Mouse (Mus musculus) embryonic facial prominence, embryonic 14.5 days (tissue): ENCODE results near the gene Rgl1. TPM values are rescaled to one million over a fixed set of nuclear protein-coding genes. Genes with fewer than 3 reads are reported as not detected.

Experiments used
- ATAC-seq: fragments of 200-750 bp; cut with Nextera tagmentation; 2 replicates; pipeline ENCODE4 v1.8.0; 2017; ENCODE audit warnings: low read depth, moderate number of reproducible peaks, moderate TSS enrichment
- DNase-seq: peaks from one replicate; pipeline ENCODE4 v3.0.0-alpha.2; 2015; ENCODE audit warnings: low spot score
- H3K27ac ChIP-seq: fragments of 300-500 bp; sonication (generic); replicated peaks from 2 replicates; pipeline ENCODE4 v1.5.1; 2014; ENCODE audit warnings: low read depth, mild to moderate bottlenecking, low read length, moderate library complexity
- H3K27me3 ChIP-seq: fragments of 300-500 bp; sonication (generic); replicated peaks from 2 replicates; pipeline ENCODE4 v1.6.1; 2014; ENCODE audit warnings: low read length; ENCODE audit not compliant: control insufficient read depth, insufficient read depth
- H3K36me3 ChIP-seq: fragments of 300-500 bp; sonication (generic); 2 replicates; pipeline ENCODE4 v1.6.1; 2014; ENCODE audit warnings: low read length, mixed read lengths; ENCODE audit not compliant: control insufficient read depth, insufficient read depth
- H3K4me1 ChIP-seq: fragments of 300-500 bp; sonication (generic); 2 replicates; pipeline ENCODE4 v1.6.1; 2014; ENCODE audit warnings: antibody characterized with exemption, low read length; ENCODE audit not compliant: control insufficient read depth, insufficient read depth
- H3K4me2 ChIP-seq: fragments of 300-500 bp; sonication (generic); 2 replicates; pipeline ENCODE4 v1.6.1; 2014; ENCODE audit warnings: low read depth, mild to moderate bottlenecking, low read length, moderate library complexity, mixed read lengths
- H3K4me3 ChIP-seq: fragments of 300-500 bp; sonication (generic); 2 replicates; pipeline ENCODE4 v1.5.1; 2014; ENCODE audit warnings: low read depth, mild to moderate bottlenecking, low read length
- H3K9ac ChIP-seq: fragments of 300-500 bp; sonication (generic); 2 replicates; pipeline ENCODE4 v1.6.1; 2014; ENCODE audit warnings: low read depth, mild to moderate bottlenecking, low read length, moderate library complexity, mixed read lengths
- H3K9me3 ChIP-seq: fragments of 300-500 bp; sonication (generic); 2 replicates; pipeline ENCODE4 v1.6.1; 2016; ENCODE audit warnings: low read length; ENCODE audit not compliant: control insufficient read depth
- WGBS: fragments of 180-500 bp; shearing (Covaris S2); extraction: QIAGEN DNeasy Blood & Tissue Kit; methylation state at CpG from one replicate; pipeline ENCODE4 v1.1.7; 2014; 5-methylcytosine and 5-hydroxymethylcytosine counted together
- polyA plus RNA-seq: library from polyadenylated mRNA; unstranded; fragments of >200 nt; fragmentation: Nextera tagmentation; extraction: Ambion mirVana; gene quantifications from 2 replicates; pipeline ENCODE4 v1.2.1, GENCODE M21; 2014

Rgl1 gene
- polyA plus RNA-seq, 1 experiment from 2014 or later = 43.7 TPM

DNA sequence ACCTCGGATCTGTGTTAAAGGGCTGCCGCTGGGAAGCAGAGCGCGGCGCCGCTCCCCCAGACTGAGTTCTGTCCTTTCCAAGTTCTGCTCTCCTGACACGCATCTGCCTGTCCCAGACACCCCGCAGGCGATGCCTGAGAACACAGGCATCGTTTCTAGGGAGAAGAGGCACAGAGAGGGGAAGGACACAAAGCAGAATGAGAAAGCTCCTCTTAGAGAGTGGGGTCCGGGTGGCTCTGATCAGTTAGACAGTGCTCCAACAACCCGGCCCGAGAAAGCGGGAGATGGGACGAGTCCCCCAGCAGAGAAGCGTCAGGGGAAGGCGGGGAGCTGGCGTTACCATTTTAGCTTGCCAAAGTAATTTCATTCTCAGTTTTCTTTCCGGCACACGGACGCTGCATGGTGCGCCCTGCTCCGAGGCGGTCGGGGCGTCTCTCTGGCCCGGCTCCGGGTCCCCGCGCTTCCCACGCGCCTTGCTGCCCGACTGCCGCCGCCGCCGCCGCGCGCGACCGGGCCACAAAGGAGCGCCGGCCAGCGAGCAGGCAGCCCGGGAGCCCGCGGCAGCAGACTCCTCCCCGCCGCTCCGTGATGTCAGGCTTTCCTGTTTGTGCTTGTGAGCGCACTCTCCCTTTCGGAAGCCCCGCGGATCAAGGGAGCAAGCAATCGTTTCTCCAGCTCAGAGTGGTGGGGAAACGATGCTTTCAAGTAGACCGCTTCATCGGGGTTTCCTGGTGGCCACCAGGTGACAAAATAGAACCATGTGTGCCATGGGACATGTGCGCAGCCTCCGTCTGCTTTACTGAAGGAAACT is 141.3 kb downstream of the Rgl1 start:
- peak overlapping the region; percentile 56 for H3K4me3 ChIP-seq
- peak; percentile 91 for DNase-seq
- H3K9ac ChIP-seq = peak overlapping the region; percentile 81
- H3K27ac ChIP-seq = peak overlapping the region; percentile 88
- no peaks in the 10 kb centered on the region for H3K9me3 ChIP-seq
- H3K4me2 ChIP-seq = peak overlapping the region; percentile 70
- 2% methylated on average over 36 of the region's 61 CpGs for WGBS
- peaks cover 13% of the 10 kb centered on the region for H3K36me3 ChIP-seq
- H3K4me1 ChIP-seq = peaks cover 20% of the 10 kb centered on the region
- peak; percentile 87 for ATAC-seq
- no peaks in the 10 kb centered on the region for H3K27me3 ChIP-seq

DNA sequence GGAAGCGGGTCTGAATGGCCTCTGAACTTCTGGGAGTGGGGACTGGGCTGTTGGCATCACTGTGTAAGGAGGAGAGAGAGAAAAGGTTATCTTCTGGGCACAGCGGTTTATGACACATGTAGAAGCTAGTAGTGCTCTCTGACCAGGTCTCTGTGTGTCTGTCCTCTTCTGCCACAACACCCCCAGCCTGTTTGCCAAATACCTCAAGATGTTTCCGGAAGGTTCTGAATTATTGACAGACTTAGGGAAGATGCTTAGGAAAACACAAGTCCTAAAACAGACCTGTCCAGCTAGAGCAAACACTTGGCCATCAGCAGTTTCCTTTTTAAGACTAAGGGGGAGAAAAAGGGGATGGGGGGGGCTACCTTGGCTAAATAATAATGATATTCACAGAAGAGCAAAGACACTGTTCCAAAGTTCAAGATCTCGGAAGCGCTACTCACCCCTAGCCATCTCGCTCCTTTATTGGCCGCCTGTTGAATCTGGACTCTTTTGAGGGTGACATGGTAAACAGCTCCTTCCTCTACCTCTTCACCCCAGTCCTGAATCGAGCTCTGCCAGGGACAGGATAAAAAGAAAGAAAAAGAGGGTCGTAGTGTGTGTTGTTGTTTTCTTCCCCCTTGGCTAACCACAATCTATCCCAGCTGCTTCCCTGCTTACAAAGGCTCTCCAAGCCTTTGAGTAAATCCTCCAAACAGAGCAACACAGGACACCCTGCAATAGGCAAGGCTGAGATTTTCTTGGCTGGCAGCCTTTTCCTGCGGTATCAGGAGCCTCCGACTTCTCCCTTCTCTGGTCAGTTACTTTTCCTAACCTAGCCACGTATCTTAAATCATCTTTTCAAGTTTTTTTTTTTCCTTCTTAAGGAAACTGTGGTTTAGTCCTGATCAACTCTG is 142.5 kb downstream of the Rgl1 start:
- peaks cover 25% of the 10 kb centered on the region for H3K4me1 ChIP-seq
- H3K4me3 ChIP-seq = peak overlapping the region; percentile 56
- H3K9me3 ChIP-seq = no peaks in the 10 kb centered on the region; the same call in 1 of the 2 replicates
- peak overlapping the region; percentile 88 for H3K27ac ChIP-seq
- DNase-seq = peak; percentile 71
- no peak for ATAC-seq
- peak overlapping the region; percentile 70 for H3K4me2 ChIP-seq
- H3K36me3 ChIP-seq = peaks cover 21% of the 10 kb centered on the region
- H3K9ac ChIP-seq = peak overlapping the region; percentile 81
- 28% methylated on average over 12 of the region's 12 CpGs for WGBS
- no peaks in the 10 kb centered on the region for H3K27me3 ChIP-seq

DNA sequence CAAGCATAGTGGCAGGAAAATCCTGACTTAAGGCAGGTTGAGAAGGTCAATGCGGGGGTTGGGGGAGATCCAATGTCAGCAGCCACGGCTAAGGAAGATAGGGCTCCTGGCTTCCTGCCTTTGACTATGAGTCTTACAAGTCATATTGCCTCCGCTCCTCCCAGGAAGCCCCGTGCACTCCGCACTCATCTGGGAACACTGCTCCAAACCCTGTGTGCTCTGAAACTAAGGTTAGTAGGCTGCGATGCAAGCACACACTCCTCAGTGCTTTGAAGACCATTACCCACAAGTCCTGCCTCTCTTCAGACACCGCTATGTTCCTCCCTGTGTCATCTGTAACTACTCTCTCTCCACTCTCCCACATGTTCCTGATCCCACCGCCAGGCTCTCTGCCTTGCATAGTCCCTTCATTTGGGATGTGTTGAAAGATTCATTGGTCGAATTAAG is 143.4 kb downstream of the Rgl1 start:
- Histone ChIP-seq H3K36me3 (peaks cover 24% of the 10 kb centered on the region), H3K4me2 (peak overlapping the region; percentile 70), H3K9me3 (no peaks in the 10 kb centered on the region; the same call in 1 of the 2 replicates), H3K9ac (peak overlapping the region; percentile 46; the same call in 1 of the 2 replicates), H3K27ac (no peak overlapping the region; the same call in 1 of the 2 replicates), H3K27me3 (no peaks in the 10 kb centered on the region), H3K4me1 (peaks cover 25% of the 10 kb centered on the region), H3K4me3 (peak overlapping the region; percentile 56)
- no peak for DNase-seq
- 51% methylated on average over 9 of the region's 9 CpGs for WGBS
- no peak for ATAC-seq

DNA sequence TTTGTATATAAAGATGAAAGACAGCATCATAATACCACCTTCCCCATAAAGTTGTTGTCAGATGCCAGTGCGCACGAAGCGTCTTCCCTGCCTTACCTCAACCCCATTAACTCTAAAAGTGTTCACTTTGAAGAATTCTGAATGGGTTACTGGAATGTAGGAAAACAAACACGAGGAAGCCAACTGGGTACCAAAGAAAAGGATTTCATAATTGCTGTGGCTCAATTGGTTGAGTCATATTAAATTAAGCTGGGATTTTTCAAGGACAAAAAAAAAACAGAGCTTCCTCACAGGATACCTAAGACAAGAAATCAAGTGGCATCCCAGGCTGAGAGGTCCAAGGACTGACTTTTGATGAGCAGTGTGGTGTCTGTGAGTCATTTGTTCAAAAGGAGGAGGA is 144.5 kb downstream of the Rgl1 start:
- 78% methylated on average over 4 of the region's 4 CpGs for WGBS
- no peak for DNase-seq
- Histone ChIP-seq H3K36me3 (peaks cover 24% of the 10 kb centered on the region), H3K4me2 (no peak overlapping the region), H3K4me3 (no peak overlapping the region), H3K4me1 (peaks cover 25% of the 10 kb centered on the region), H3K27ac (no peak overlapping the region), H3K27me3 (no peaks in the 10 kb centered on the region), H3K9ac (no peak overlapping the region), H3K9me3 (no peaks in the 10 kb centered on the region; the same call in 1 of the 2 replicates)
- ATAC-seq = no peak

DNA sequence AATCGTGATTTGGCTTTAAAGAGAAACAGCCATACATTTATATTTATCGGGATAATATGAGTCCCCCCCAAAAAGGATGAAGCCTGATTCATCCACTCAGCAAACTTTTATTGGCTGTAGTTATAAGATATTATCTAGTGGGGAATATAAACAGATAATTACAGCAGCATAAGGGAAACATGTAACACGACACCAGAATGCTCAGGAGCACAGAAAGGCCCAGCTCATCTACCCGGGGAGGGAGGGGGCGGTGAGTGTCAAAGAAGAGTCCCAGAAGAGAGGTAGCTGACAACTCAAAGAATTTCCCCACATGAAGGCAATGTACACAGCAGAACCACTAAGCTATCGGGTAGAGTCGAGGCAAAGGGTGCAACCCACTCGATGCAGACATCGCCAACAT is 146.8 kb downstream of the Rgl1 start:
- Histone ChIP-seq H3K4me3 (no peak overlapping the region), H3K9ac (no peak overlapping the region), H3K27me3 (no peaks in the 10 kb centered on the region), H3K4me2 (no peak overlapping the region), H3K36me3 (peaks cover 24% of the 10 kb centered on the region), H3K27ac (no peak overlapping the region), H3K4me1 (peaks cover 25% of the 10 kb centered on the region), H3K9me3 (no peaks in the 10 kb centered on the region; the same call in 1 of the 2 replicates)
- no peak for ATAC-seq
- 63% methylated on average over 9 of the region's 9 CpGs for WGBS
- no peak for DNase-seq

DNA sequence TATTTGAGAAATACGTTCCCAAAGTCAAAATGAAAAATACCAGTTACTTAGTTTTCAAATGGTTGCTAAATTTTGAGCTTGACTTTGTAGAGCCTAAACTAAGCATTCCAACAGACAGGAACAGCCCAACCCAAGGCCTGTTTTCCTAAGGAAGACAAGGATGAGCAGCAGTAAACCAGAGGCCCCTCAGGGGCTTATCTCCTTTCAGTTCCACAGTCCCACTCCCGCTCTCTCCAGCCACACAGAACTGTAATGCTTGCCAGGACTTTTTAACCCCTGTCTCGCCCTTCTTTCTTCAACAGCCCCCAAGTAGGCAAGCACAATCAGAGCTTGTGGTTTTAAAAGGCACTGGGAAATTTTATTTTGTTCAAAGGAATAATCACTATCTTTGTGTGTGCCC is 147.3 kb downstream of the Rgl1 start:
- peaks cover 29% of the 10 kb centered on the region for H3K36me3 ChIP-seq
- no peak overlapping the region; the same call in 1 of the 2 replicates for H3K27ac ChIP-seq
- peaks cover 25% of the 10 kb centered on the region for H3K4me1 ChIP-seq
- no peaks in the 10 kb centered on the region; the same call in 1 of the 2 replicates for H3K9me3 ChIP-seq
- DNase-seq = peak; percentile 56
- ATAC-seq = peak; percentile 23; the same call in 1 of the 2 replicates
- WGBS = 62% methylated on average over 3 of the region's 3 CpGs
- H3K4me2 ChIP-seq = no peak overlapping the region
- no peak overlapping the region for H3K9ac ChIP-seq
- no peaks in the 10 kb centered on the region for H3K27me3 ChIP-seq
- no peak overlapping the region for H3K4me3 ChIP-seq

DNA sequence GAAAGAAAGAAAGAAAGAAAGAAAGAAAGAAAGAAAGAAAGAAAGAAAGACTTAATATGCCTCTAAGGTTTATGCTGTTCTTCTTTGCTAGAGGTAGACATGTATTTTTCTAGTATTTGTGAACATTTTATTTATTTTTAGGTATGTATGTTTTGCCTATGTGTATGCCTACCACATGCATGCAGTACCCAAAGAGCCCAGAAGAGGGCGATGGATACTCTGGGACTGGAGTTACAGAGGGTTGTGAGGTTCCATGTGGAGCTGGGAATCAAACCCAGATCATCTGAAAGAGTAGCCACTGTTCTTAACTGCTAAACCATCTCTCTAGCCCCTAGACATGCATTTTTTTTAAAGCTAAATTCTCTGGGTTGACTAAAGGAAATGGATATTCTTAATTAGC is 147.8 kb downstream of the Rgl1 start:
- H3K27ac ChIP-seq = no peak overlapping the region; the same call in 1 of the 2 replicates
- no peak overlapping the region for H3K4me3 ChIP-seq
- no peaks in the 10 kb centered on the region for H3K27me3 ChIP-seq
- H3K9me3 ChIP-seq = no peaks in the 10 kb centered on the region; the same call in 1 of the 2 replicates
- WGBS = 55% methylated on average over 1 of the region's 1 CpGs
- H3K9ac ChIP-seq = no peak overlapping the region
- H3K4me1 ChIP-seq = peaks cover 22% of the 10 kb centered on the region
- no peak for ATAC-seq
- H3K36me3 ChIP-seq = peaks cover 30% of the 10 kb centered on the region
- DNase-seq = no peak
- no peak overlapping the region for H3K4me2 ChIP-seq

DNA sequence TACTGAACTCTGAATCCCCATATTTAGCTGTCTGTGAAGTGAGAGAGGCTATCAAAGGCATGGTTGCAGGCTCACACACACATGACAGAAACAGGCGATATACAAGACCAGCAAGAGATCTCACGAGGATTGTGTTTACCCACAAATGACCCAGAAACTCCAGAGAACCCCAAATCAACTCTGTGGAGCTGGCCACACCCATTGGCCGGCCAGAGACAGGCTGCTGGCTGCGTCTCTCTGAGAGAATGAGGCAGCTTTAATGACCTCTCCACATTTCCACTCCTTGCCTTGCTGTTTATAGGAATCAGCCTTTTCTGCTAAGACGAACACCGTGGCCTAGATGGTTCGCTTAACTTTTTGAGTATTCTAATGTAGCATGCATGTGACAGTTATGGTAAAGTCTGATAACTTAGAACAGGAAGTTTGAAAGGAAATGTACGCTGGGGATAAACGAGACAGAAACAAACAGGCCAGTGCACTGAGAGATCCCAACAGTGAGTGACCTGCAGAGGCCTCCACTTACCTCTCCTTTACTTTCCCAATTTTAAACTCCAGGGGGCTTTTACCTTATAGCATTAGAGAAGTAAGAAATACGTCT is 148.3 kb downstream of the Rgl1 start:
- no peaks in the 10 kb centered on the region; the same call in 1 of the 2 replicates for H3K9me3 ChIP-seq
- DNase-seq = no peak
- peaks cover 17% of the 10 kb centered on the region for H3K4me1 ChIP-seq
- no peak overlapping the region for H3K4me3 ChIP-seq
- H3K27ac ChIP-seq = no peak overlapping the region
- ATAC-seq = no peak
- WGBS = 75% methylated on average over 10 of the region's 10 CpGs
- H3K36me3 ChIP-seq = peaks cover 30% of the 10 kb centered on the region
- H3K4me2 ChIP-seq = no peak overlapping the region
- no peak overlapping the region for H3K9ac ChIP-seq
- H3K27me3 ChIP-seq = no peaks in the 10 kb centered on the region
